Mouse (Mus musculus) forebrain, embryonic 12.5 days (tissue): ENCODE results near the gene Krtap2-4. TPM values are rescaled to one million over a fixed set of nuclear protein-coding genes. Genes with fewer than 3 reads are reported as not detected.
"Not testable (repeated sequence)": the region's sequence is repeated elsewhere in the genome, so short reads cannot be mapped to it uniquely, and the experiment has no call there.

Experiments used
- ATAC-seq: fragments of 200-750 bp; cut with Nextera tagmentation; 2 replicates; pipeline ENCODE4 v1.8.0; 2017; ENCODE audit warnings: moderate TSS enrichment; ENCODE audit not compliant: low FRiP score
- H3K27ac ChIP-seq: fragments of 300-500 bp; sonication (generic); 2 replicates; pipeline ENCODE4 v1.5.1; 2016; ENCODE audit warnings: mild to moderate bottlenecking
- H3K27me3 ChIP-seq: fragments of 300-500 bp; sonication (generic); 2 replicates; pipeline ENCODE4 v1.6.1; 2016; ENCODE audit warnings: mild to moderate bottlenecking
- H3K36me3 ChIP-seq: fragments of 300-500 bp; sonication (generic); replicated peaks from 2 replicates; pipeline ENCODE4 v1.6.1; 2016; ENCODE audit warnings: mild to moderate bottlenecking
- H3K4me1 ChIP-seq: fragments of 300-500 bp; sonication (generic); 2 replicates; pipeline ENCODE4 v1.6.1; 2016
- H3K4me2 ChIP-seq: fragments of 300-500 bp; sonication (generic); 2 replicates; pipeline ENCODE4 v1.6.1; 2016; ENCODE audit warnings: mild to moderate bottlenecking, moderate library complexity
- H3K4me3 ChIP-seq: fragments of 300-500 bp; sonication (generic); replicated peaks from 2 replicates; pipeline ENCODE4 v1.5.1; 2016; ENCODE audit warnings: mild to moderate bottlenecking
- H3K9ac ChIP-seq: fragments of 300-500 bp; sonication (generic); 2 replicates; pipeline ENCODE4 v1.6.1; 2016; ENCODE audit warnings: mild to moderate bottlenecking
- H3K9me3 ChIP-seq: fragments of 300-500 bp; sonication (generic); 2 replicates; pipeline ENCODE4 v1.6.1; 2016
- WGBS: fragments of 180-500 bp; shearing (Covaris S2); methylation state at CpG from one replicate; pipeline ENCODE4 v1.1.7; 2016; 5-methylcytosine and 5-hydroxymethylcytosine counted together
- polyA plus RNA-seq: library from polyadenylated mRNA; unstranded; fragments of >200 nt; fragmentation: Nextera tagmentation; extraction: Ambion mirVana; gene quantifications from 2 replicates; pipeline ENCODE4 v1.2.1, GENCODE M21; 2016

Krtap2-4 gene
- not detected in 2 replicates for polyA plus RNA-seq

GRCm38 (mm10) chr11:99614796-99615363, at the start of gene Krtap2-4:
Krtap2-4 (minus strand) TSS chr11:99614846.
- Histone ChIP-seq H3K9ac (no peak within 1 kb of the TSS), H3K27me3 (no peaks in the 10 kb centered on the region), H3K4me2 (no peak within 1 kb of the TSS), H3K36me3 (no peaks in the 10 kb centered on the region), H3K4me1 (no peaks in the 10 kb centered on the region), H3K4me3 (no peak within 1 kb of the TSS), H3K27ac (no peak within 1 kb of the TSS), H3K9me3 (no peaks in the 10 kb centered on the region)
- 77% methylated on average over 3 of the region's 3 CpGs for WGBS
- no peak for ATAC-seq

GRCm38 (mm10) chr11:99662802-99663201, 48.2 kb upstream of the Krtap2-4 start:
- Histone ChIP-seq H3K27me3 (no peaks in the 10 kb centered on the region), H3K4me2 (no peak overlapping the region), H3K27ac (no peak overlapping the region), H3K9me3 (no peaks in the 10 kb centered on the region), H3K36me3 (no peaks in the 10 kb centered on the region), H3K9ac (no peak overlapping the region), H3K4me1 (no peaks in the 10 kb centered on the region), H3K4me3 (no peak overlapping the region)
- 87% methylated on average over 10 of the region's 10 CpGs for WGBS
- no peak for ATAC-seq

- H3K36me3 ChIP-seq = no peaks in the 10 kb centered on the region
- H3K27ac ChIP-seq = no peak overlapping the region
- H3K9me3 ChIP-seq = no peaks in the 10 kb centered on the region
- 90% methylated on average over 4 of the region's 4 CpGs for WGBS
- no peak overlapping the region for H3K4me2 ChIP-seq
- no peak for ATAC-seq
- H3K9ac ChIP-seq = no peak overlapping the region
- no peaks in the 10 kb centered on the region for H3K27me3 ChIP-seq
- no peak overlapping the region for H3K4me3 ChIP-seq
- H3K4me1 ChIP-seq = no peaks in the 10 kb centered on the region
Measured at GRCm38 (mm10) chr11:99659256-99659655, 44.6 kb upstream of the Krtap2-4 start.

GRCm38 (mm10) chr11:99658467-99659010, 43.9 kb upstream of the Krtap2-4 start, which contains the start of gene Gm11563:
Gm11563 (minus strand) TSS chr11:99658960.
- H3K4me1 ChIP-seq, ATAC-seq, H3K27ac ChIP-seq, H3K9ac ChIP-seq, H3K27me3 ChIP-seq, H3K4me3 ChIP-seq, H3K36me3 ChIP-seq, H3K9me3 ChIP-seq, H3K4me2 ChIP-seq: not testable (repeated sequence)
- WGBS = 75% methylated on average over 10 of the region's 10 CpGs

- no peak for ATAC-seq
- H3K4me1 ChIP-seq = no peaks in the 10 kb centered on the region
- 56% methylated on average over 5 of the region's 5 CpGs for WGBS
Measured at GRCm38 (mm10) chr11:99657051-99657450, 42.4 kb upstream of the Krtap2-4 start.

GRCm38 (mm10) chr11:99650136-99650535, 35.5 kb upstream of the Krtap2-4 start, which contains the start of gene Gm11555:
Gm11555 (minus strand) TSS chr11:99650236.
- H3K4me3 ChIP-seq = no peak within 1 kb of the TSS
- H3K9ac ChIP-seq = no peak within 1 kb of the TSS
- no peak within 1 kb of the TSS for H3K27ac ChIP-seq
- no peaks in the 10 kb centered on the region for H3K36me3 ChIP-seq
- no peaks in the 10 kb centered on the region for H3K27me3 ChIP-seq
- H3K9me3 ChIP-seq = no peaks in the 10 kb centered on the region
- no peak within 1 kb of the TSS for H3K4me2 ChIP-seq
- 81% methylated on average over 2 of the region's 2 CpGs for whole genome bisulfite sequencing
- no peak for ATAC-seq
- no peaks in the 10 kb centered on the region for H3K4me1 ChIP-seq

More at GRCm38 (mm10) chr11:99657051-99657450, 42.4 kb upstream of the Krtap2-4 start:
- H3K27me3 ChIP-seq = no peaks in the 10 kb centered on the region
- no peak overlapping the region for H3K4me3 ChIP-seq
- H3K4me2 ChIP-seq = no peak overlapping the region
- H3K27ac ChIP-seq = no peak overlapping the region
- no peak overlapping the region for H3K9ac ChIP-seq
- no peaks in the 10 kb centered on the region for H3K36me3 ChIP-seq
- no peaks in the 10 kb centered on the region for H3K9me3 ChIP-seq

- ATAC-seq = no peak
- Histone ChIP-seq H3K4me3 (no peak overlapping the region), H3K4me1 (no peaks in the 10 kb centered on the region), H3K36me3 (no peaks in the 10 kb centered on the region), H3K9ac (no peak overlapping the region), H3K27me3 (no peaks in the 10 kb centered on the region), H3K27ac (no peak overlapping the region), H3K9me3 (no peaks in the 10 kb centered on the region), H3K4me2 (no peak overlapping the region)
- 88% methylated on average over 15 of the region's 15 CpGs for WGBS
Measured at GRCm38 (mm10) chr11:99646444-99646843, 31.8 kb upstream of the Krtap2-4 start.

GRCm38 (mm10) chr11:99644351-99644750, 29.7 kb upstream of the Krtap2-4 start:
- Histone ChIP-seq H3K9me3 (no peaks in the 10 kb centered on the region), H3K27ac (no peak overlapping the region), H3K36me3 (no peaks in the 10 kb centered on the region), H3K4me2 (no peak overlapping the region), H3K4me1 (no peaks in the 10 kb centered on the region), H3K27me3 (no peaks in the 10 kb centered on the region), H3K4me3 (no peak overlapping the region), H3K9ac (no peak overlapping the region)
- WGBS = 74% methylated on average over 3 of the region's 3 CpGs
- no peak for ATAC-seq

GRCm38 (mm10) chr11:99643635-99644139, 29.0 kb upstream of the Krtap2-4 start, which contains the start of gene Krtap4-7:
Krtap4-7 (minus strand) TSS chr11:99644089.
- not testable (repeated sequence) for H3K4me3 ChIP-seq, H3K4me1 ChIP-seq, H3K9me3 ChIP-seq, H3K9ac ChIP-seq, H3K36me3 ChIP-seq, H3K27me3 ChIP-seq, H3K4me2 ChIP-seq, ATAC-seq
- 0 out of 2 replicates have a peak within 1 kb of the TSS, but pooled peaks have one; percentile 36 for H3K27ac ChIP-seq
- 89% methylated on average over 9 of the region's 9 CpGs for WGBS

GRCm38 (mm10) chr11:99640926-99641325, 26.3 kb upstream of the Krtap2-4 start:
- ATAC-seq = no peak
- Histone ChIP-seq H3K9me3 (no peaks in the 10 kb centered on the region), H3K4me2 (no peak overlapping the region), H3K9ac (no peak overlapping the region), H3K4me1 (no peaks in the 10 kb centered on the region), H3K27me3 (no peaks in the 10 kb centered on the region), H3K36me3 (no peaks in the 10 kb centered on the region), H3K4me3 (no peak overlapping the region), H3K27ac (no peak overlapping the region)
- 61% methylated on average over 1 of the region's 1 CpGs for WGBS

- no peak overlapping the region for H3K27ac ChIP-seq
- ATAC-seq = no peak
- H3K4me1 ChIP-seq = no peaks in the 10 kb centered on the region
- H3K9me3 ChIP-seq = no peaks in the 10 kb centered on the region
- H3K9ac ChIP-seq = no peak overlapping the region
- no peaks in the 10 kb centered on the region for H3K36me3 ChIP-seq
- H3K4me2 ChIP-seq = no peak overlapping the region
- H3K27me3 ChIP-seq = peaks cover 2% of the 10 kb centered on the region; the same call in 1 of the 2 replicates
- H3K4me3 ChIP-seq = no peak overlapping the region
- 72% methylated on average over 1 of the region's 1 CpGs for WGBS
Measured at GRCm38 (mm10) chr11:99637086-99637485, 22.4 kb upstream of the Krtap2-4 start.

GRCm38 (mm10) chr11:99634653-99635134, 20.0 kb upstream of the Krtap2-4 start, which contains the start of gene Krtap4-2:
Krtap4-2 (minus strand) TSS chr11:99635084.
- H3K9ac ChIP-seq = no peak within 1 kb of the TSS
- H3K36me3 ChIP-seq = no peaks in the 10 kb centered on the region
- no peak for ATAC-seq
- no peaks in the 10 kb centered on the region for H3K9me3 ChIP-seq
- H3K4me3 ChIP-seq = no peak within 1 kb of the TSS
- WGBS = 29% methylated on average over 8 of the region's 8 CpGs
- H3K4me2 ChIP-seq = no peak within 1 kb of the TSS
- H3K27ac ChIP-seq = no peak within 1 kb of the TSS
- H3K27me3 ChIP-seq = peaks cover 2% of the 10 kb centered on the region; the same call in 1 of the 2 replicates
- H3K4me1 ChIP-seq = no peaks in the 10 kb centered on the region
